Mouse (Mus musculus) limb, embryonic 10.5 days (tissue): ENCODE data around the gene Lmntd2. TPM values are rescaled to one million over a fixed set of nuclear protein-coding genes. Genes with fewer than 3 reads are reported as not detected.

ENCODE experiments used
- DNase-seq: peaks from one replicate; pipeline ENCODE4 v3.0.0-alpha.2; 2017; ENCODE audit warnings: low spot score
- H3K27ac ChIP-seq: fragments of 300-500 bp; sonication (generic); 2 replicates; pipeline ENCODE4 v1.5.1; 2016; ENCODE audit warnings: mild to moderate bottlenecking
- H3K27me3 ChIP-seq: fragments of 300-500 bp; sonication (generic); 2 replicates; pipeline ENCODE4 v1.6.1; 2016; ENCODE audit warnings: low read depth, mild to moderate bottlenecking; ENCODE audit not compliant: poor library complexity, severe bottlenecking
- H3K36me3 ChIP-seq: fragments of 300-500 bp; sonication (generic); 2 replicates; pipeline ENCODE4 v1.6.1; 2016; ENCODE audit warnings: mild to moderate bottlenecking, moderate library complexity
- H3K4me1 ChIP-seq: fragments of 300-500 bp; sonication (generic); 2 replicates; pipeline ENCODE4 v1.6.1; 2016
- H3K4me3 ChIP-seq: fragments of 300-500 bp; sonication (generic); 2 replicates; pipeline ENCODE4 v1.5.1; 2016; ENCODE audit warnings: mild to moderate bottlenecking, moderate library complexity
- H3K9me3 ChIP-seq: fragments of 300-500 bp; sonication (generic); replicated peaks from 2 replicates; pipeline ENCODE4 v1.6.1; 2016; ENCODE audit warnings: mild to moderate bottlenecking
- WGBS: fragments of 180-500 bp; shearing (Covaris S2); methylation state at CpG from one replicate; pipeline ENCODE4 v1.1.7; 2016; 5-methylcytosine and 5-hydroxymethylcytosine counted together
- polyA plus RNA-seq: library from polyadenylated mRNA; unstranded; fragments of >200 nt; fragmentation: Nextera tagmentation; extraction: Ambion mirVana; gene quantifications from 2 replicates; pipeline ENCODE4 v1.2.1, GENCODE M21; 2016

Gene Lmntd2
- polyA plus RNA-seq, 1 experiment from 2014 or later, result 4.5 TPM

GRCm38 (mm10) chr7:141213133-141213532 is 747 bp downstream of the Lmntd2 start:
- DNase-seq, result no peak
- H3K4me1 ChIP-seq, result peaks cover 41% of the 10 kb centered on the region
- H3K9me3 ChIP-seq, result no peaks in the 10 kb centered on the region
- 0 out of 2 replicates have a peak overlapping the region, but pooled peaks have one; percentile 17 for H3K27ac ChIP-seq
- no peaks in the 10 kb centered on the region for H3K27me3 ChIP-seq
- peaks cover 11% of the 10 kb centered on the region for H3K36me3 ChIP-seq
- no peak overlapping the region for H3K4me3 ChIP-seq
- 78% methylated on average over 3 of the region's 3 CpGs for WGBS

- WGBS, result 89% methylated on average over 14 of the region's 14 CpGs
- no peak for DNase-seq
- Histone ChIP-seq H3K27ac (0 out of 2 replicates have a peak overlapping the region, but pooled peaks have one; percentile 16), H3K36me3 (no peaks in the 10 kb centered on the region), H3K9me3 (no peaks in the 10 kb centered on the region), H3K4me3 (no peak overlapping the region), H3K27me3 (no peaks in the 10 kb centered on the region), H3K4me1 (peaks cover 22% of the 10 kb centered on the region)
These were observed 3.2 kb downstream of the Lmntd2 start for GRCm38 (mm10) chr7:141210606-141211131.

GRCm38 (mm10) chr7:141210137-141210536 is 3.7 kb downstream of the Lmntd2 start:
- H3K27ac ChIP-seq, result no peak overlapping the region
- H3K36me3 ChIP-seq, result no peaks in the 10 kb centered on the region
- H3K4me3 ChIP-seq, result no peak overlapping the region
- no peaks in the 10 kb centered on the region for H3K9me3 ChIP-seq
- DNase-seq, result no peak
- H3K4me1 ChIP-seq, result peaks cover 18% of the 10 kb centered on the region
- H3K27me3 ChIP-seq, result no peaks in the 10 kb centered on the region
- WGBS, result 83% methylated on average over 12 of the region's 12 CpGs

- Histone ChIP-seq H3K4me3 (no peak overlapping the region), H3K27me3 (no peaks in the 10 kb centered on the region), H3K36me3 (no peaks in the 10 kb centered on the region), H3K9me3 (no peaks in the 10 kb centered on the region), H3K27ac (no peak overlapping the region; the same call in 1 of the 2 replicates), H3K4me1 (peaks cover 12% of the 10 kb centered on the region)
- WGBS, result 70% methylated on average over 3 of the region's 3 CpGs
- no peak for DNase-seq
These were observed 4.4 kb downstream of the Lmntd2 start for GRCm38 (mm10) chr7:141209526-141209925.

GRCm38 (mm10) chr7:141206182-141206937 is 7.5 kb downstream of the Lmntd2 start:
- Histone ChIP-seq H3K27me3 (no peaks in the 10 kb centered on the region), H3K27ac (peak overlapping the region; percentile 12; the same call in 1 of the 2 replicates), H3K36me3 (no peaks in the 10 kb centered on the region), H3K9me3 (no peaks in the 10 kb centered on the region), H3K4me1 (peaks cover 4% of the 10 kb centered on the region; the same call in 1 of the 2 replicates), H3K4me3 (no peak overlapping the region)
- WGBS, result 95% methylated on average over 18 of the region's 18 CpGs
- DNase-seq, result no peak

GRCm38 (mm10) chr7:141205504-141205903 is 8.4 kb downstream of the Lmntd2 start:
- WGBS, result 97% methylated on average over 5 of the region's 5 CpGs
- Histone ChIP-seq H3K27ac (no peak overlapping the region), H3K4me1 (peaks cover 4% of the 10 kb centered on the region; the same call in 1 of the 2 replicates), H3K9me3 (no peaks in the 10 kb centered on the region), H3K4me3 (no peak overlapping the region), H3K27me3 (no peaks in the 10 kb centered on the region), H3K36me3 (no peaks in the 10 kb centered on the region)
- DNase-seq, result no peak

- WGBS, result 84% methylated on average over 3 of the region's 3 CpGs
These were observed 9.3 kb downstream of the Lmntd2 start for GRCm38 (mm10) chr7:141204546-141204945.

GRCm38 (mm10) chr7:141198121-141198520 is 15.8 kb downstream of the Lmntd2 start:
- peaks cover 3% of the 10 kb centered on the region; the same call in 1 of the 2 replicates for H3K36me3 ChIP-seq
- no peaks in the 10 kb centered on the region for H3K9me3 ChIP-seq
- no peak overlapping the region for H3K4me3 ChIP-seq
- WGBS, result 94% methylated on average over 4 of the region's 4 CpGs
- H3K27ac ChIP-seq, result no peak overlapping the region
- no peaks in the 10 kb centered on the region for H3K27me3 ChIP-seq
- peaks cover 17% of the 10 kb centered on the region for H3K4me1 ChIP-seq
- DNase-seq, result no peak

More at GRCm38 (mm10) chr7:141204546-141204945, 9.3 kb downstream of the Lmntd2 start:
- Histone ChIP-seq H3K36me3 (no peaks in the 10 kb centered on the region), H3K4me3 (no peak overlapping the region), H3K9me3 (no peaks in the 10 kb centered on the region), H3K4me1 (peaks cover 4% of the 10 kb centered on the region; the same call in 1 of the 2 replicates), H3K27me3 (no peaks in the 10 kb centered on the region), H3K27ac (no peak overlapping the region)
- no peak for DNase-seq

GRCm38 (mm10) chr7:141196619-141197282 is 17.1 kb downstream of the Lmntd2 start:
- Histone ChIP-seq H3K4me1 (peaks cover 31% of the 10 kb centered on the region), H3K27me3 (no peaks in the 10 kb centered on the region), H3K27ac (no peak overlapping the region), H3K4me3 (no peak overlapping the region), H3K36me3 (peaks cover 11% of the 10 kb centered on the region), H3K9me3 (no peaks in the 10 kb centered on the region)
- no peak for DNase-seq
- 92% methylated on average over 8 of the region's 8 CpGs for WGBS

- Histone ChIP-seq H3K4me3 (peak overlapping the region; percentile 85; the same call in 1 of the 2 replicates), H3K4me1 (peaks cover 32% of the 10 kb centered on the region), H3K27ac (no peak overlapping the region), H3K9me3 (no peaks in the 10 kb centered on the region), H3K36me3 (peaks cover 21% of the 10 kb centered on the region), H3K27me3 (no peaks in the 10 kb centered on the region)
- DNase-seq, result no peak
- WGBS, result 93% methylated on average over 2 of the region's 2 CpGs
These were observed 18.1 kb downstream of the Lmntd2 start for GRCm38 (mm10) chr7:141195754-141196153.

GRCm38 (mm10) chr7:141194830-141195229 is 19.1 kb downstream of the Lmntd2 start:
- under 1% methylated on average over 28 of the region's 28 CpGs for WGBS
- H3K27me3 ChIP-seq, result no peaks in the 10 kb centered on the region
- H3K36me3 ChIP-seq, result peaks cover 31% of the 10 kb centered on the region
- H3K4me3 ChIP-seq, result peak overlapping the region; percentile 85
- DNase-seq, result peak; percentile 99
- H3K27ac ChIP-seq, result peak overlapping the region; percentile 92
- peaks cover 32% of the 10 kb centered on the region for H3K4me1 ChIP-seq
- no peaks in the 10 kb centered on the region for H3K9me3 ChIP-seq

GRCm38 (mm10) chr7:141194409-141194808 is 19.5 kb downstream of the Lmntd2 start:
- Histone ChIP-seq H3K27me3 (no peaks in the 10 kb centered on the region), H3K4me3 (peak overlapping the region; percentile 85), H3K27ac (peak overlapping the region; percentile 92), H3K4me1 (peaks cover 32% of the 10 kb centered on the region), H3K9me3 (no peaks in the 10 kb centered on the region), H3K36me3 (peaks cover 35% of the 10 kb centered on the region)
- under 1% methylated on average over 23 of the region's 23 CpGs for WGBS
- no peak for DNase-seq

GRCm38 (mm10) chr7:141193948-141194347 is 19.9 kb downstream of the Lmntd2 start, which contains the start of the genes Hras and Lrrc56:
TSS of gene Hras (minus strand) at chr7:141194005.
TSS of gene Lrrc56 (plus strand) at chr7:141194157.
- H3K36me3 ChIP-seq, result peaks cover 39% of the 10 kb centered on the region
- DNase-seq, result peak; percentile 99
- H3K27me3 ChIP-seq, result no peaks in the 10 kb centered on the region
- no peaks in the 10 kb centered on the region for H3K9me3 ChIP-seq
- H3K27ac ChIP-seq, result peak within 1 kb of the TSS; percentile 92
- H3K4me3 ChIP-seq, result peak within 1 kb of the TSS; percentile 85
- under 1% methylated on average over 29 of the region's 39 CpGs for WGBS
- peaks cover 32% of the 10 kb centered on the region for H3K4me1 ChIP-seq
